Mouse (Mus musculus) bone marrow, adult 2 months (tissue): ENCODE measurements at regions not wholly inside any gene's neighbourhood (a gene's known extent, or its start where the extent isn't known, plus 50 kb on each side); places are given as distances from the start of the nearest gene placed in this dataset.

Source experiments
- CTCF ChIP-seq: fragments of 200-500 bp; IDR thresholded peaks from 2 replicates; pipeline ENCODE4 v1.5.1; 2011; ENCODE audit warnings: low read length, control low read depth; ENCODE audit not compliant: control insufficient read depth, insufficient read depth
- POLR2A ChIP-seq: fragments of 200-500 bp; IDR thresholded peaks from 2 replicates; pipeline ENCODE4 v1.6.1; 2011; ENCODE audit warnings: low read depth, mild to moderate bottlenecking, control low read depth, low read length, borderline replicate concordance; ENCODE audit not compliant: control insufficient read depth

DNA sequence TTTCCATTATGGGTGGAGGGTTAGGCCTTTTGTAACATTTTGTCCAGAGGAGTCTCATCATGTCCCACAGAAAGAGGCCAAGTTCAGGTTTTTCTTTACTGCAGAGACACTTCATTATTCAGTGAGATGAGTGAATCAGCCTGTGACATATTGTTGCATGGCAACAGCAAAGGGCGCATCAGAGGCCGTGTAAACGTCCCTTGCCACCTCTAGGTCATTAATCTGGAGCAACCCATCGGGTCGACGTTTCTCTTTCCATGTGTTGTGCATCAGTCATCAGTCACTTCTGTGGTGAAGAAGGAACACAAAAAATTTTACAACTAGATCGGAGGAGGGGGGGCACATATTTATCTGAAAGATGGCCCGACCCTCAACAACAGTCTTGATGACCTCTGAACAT, 519.3 kb upstream of the Gm26657 start:
- TF ChIP-seq POLR2A (no peak), CTCF (no peak)
